Mouse (Mus musculus) spleen, adult 2 months (tissue): ENCODE measurements around the gene Tfpi2. TPM values are rescaled to one million over a fixed set of nuclear protein-coding genes. Genes with fewer than 3 reads are reported as not detected.

ENCODE experiments used
- DNase-seq, 2 experiments: peaks; one replicate each; pipeline versions ENCODE4 v3.0.0 to v3.0.0-alpha.2; 2012 to 2021; ENCODE audit warnings: low spot score in 2 of 2, low read depth in 1 of 2
- H3K27ac ChIP-seq: fragments of 200-500 bp; 2 replicates; pipeline ENCODE4 v1.5.1; 2012; ENCODE audit warnings: low read length, inconsistent platforms; ENCODE audit not compliant: insufficient read depth
- H3K27me3 ChIP-seq: fragments of 200-500 bp; 2 replicates; pipeline ENCODE4 v1.6.1; 2012; ENCODE audit warnings: mild to moderate bottlenecking, moderate library complexity, low read length, inconsistent platforms; ENCODE audit not compliant: control insufficient read depth, insufficient read depth
- H3K36me3 ChIP-seq: fragments of 200-500 bp; 2 replicates; pipeline ENCODE4 v1.6.1; 2012; ENCODE audit warnings: mild to moderate bottlenecking, low read length, inconsistent platforms; ENCODE audit not compliant: control insufficient read depth, insufficient read depth
- H3K4me1 ChIP-seq: fragments of 200-500 bp; 2 replicates; pipeline ENCODE4 v1.6.1; 2011; ENCODE audit warnings: inconsistent platforms; ENCODE audit not compliant: control insufficient read depth, insufficient read depth, insufficient read length
- H3K4me3 ChIP-seq: fragments of 200-500 bp; 2 replicates; pipeline ENCODE4 v1.5.1; 2011; ENCODE audit warnings: mild to moderate bottlenecking, inconsistent platforms; ENCODE audit not compliant: insufficient read depth, insufficient read length; ENCODE audit errors: extremely low read depth
- CTCF ChIP-seq: fragments of 200-500 bp; IDR thresholded peaks from 2 replicates; pipeline ENCODE4 v1.5.1; 2011; ENCODE audit warnings: mild to moderate bottlenecking, inconsistent platforms; ENCODE audit not compliant: insufficient read depth, insufficient read length, insufficient replicate concordance; ENCODE audit errors: extremely low read depth
- POLR2A ChIP-seq: fragments of 200-500 bp; IDR thresholded peaks from 2 replicates; pipeline ENCODE4 v1.6.1; 2011; ENCODE audit warnings: low read depth, low read length, inconsistent platforms
- WGBS: fragments of 180-500 bp; shearing (Covaris S2); methylation state at CpG from one replicate; pipeline ENCODE4 v1.1.7; 2018; 5-methylcytosine and 5-hydroxymethylcytosine counted together
- polyA plus RNA-seq: library from polyadenylated mRNA; depleted of rRNA; stranded (reverse); fragments of >200 nt; gene quantifications from 2 replicates; pipeline ENCODE4 v1.2.3, GENCODE M21; 2012; rRNA removed

The Tfpi2 gene
- 0.54 and 0.63 TPM in 2 replicates for polyA plus RNA-seq

- no peak for DNase-seq
- H3K4me3 ChIP-seq: no peak within 1 kb of the TSS
- 87% methylated on average over 3 of the region's 3 CpGs for WGBS
Measured at GRCm38 (mm10) chr6:3988750-3989149, at the start of gene Tfpi2. Tfpi2 (minus strand) TSS chr6:3988919.

DNA sequence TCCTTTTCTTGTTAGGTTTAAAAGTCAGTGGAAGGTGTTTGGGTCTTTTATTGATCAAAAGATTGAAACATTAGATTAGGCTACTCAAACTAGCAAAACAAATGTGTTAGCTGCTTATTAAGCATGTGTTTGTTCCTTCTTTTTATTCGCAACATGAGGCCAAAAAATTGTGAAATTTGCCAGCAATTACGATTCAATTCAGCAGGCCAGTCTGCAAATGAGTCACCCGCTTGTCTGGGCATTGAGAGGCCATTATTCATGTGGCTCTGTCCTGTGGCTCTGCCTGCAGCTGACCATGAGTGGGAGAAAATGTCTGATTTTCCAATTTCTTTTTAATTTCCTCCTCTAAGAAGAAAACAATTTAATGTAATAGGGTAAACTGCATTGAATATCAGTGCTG lies 42.2 kb upstream of the Tfpi2 start:
- Histone ChIP-seq H3K27me3 (no peaks in the 10 kb centered on the region), H3K4me3 (no peak overlapping the region), H3K27ac (no peak overlapping the region), H3K36me3 (no peaks in the 10 kb centered on the region), H3K4me1 (no peaks in the 10 kb centered on the region)
- 84% methylated on average over 3 of the region's 3 CpGs for WGBS
- no peak for TF ChIP-seq POLR2A
- TF ChIP-seq CTCF: no peak
- no peak for DNase-seq

More at GRCm38 (mm10) chr6:3988750-3989149, at the start of gene Tfpi2:
- Histone ChIP-seq H3K27ac (no peak within 1 kb of the TSS), H3K36me3 (no peaks in the 10 kb centered on the region), H3K27me3 (no peaks in the 10 kb centered on the region), H3K4me1 (no peaks in the 10 kb centered on the region)
- no peak for TF ChIP-seq CTCF
- TF ChIP-seq POLR2A: no peak

- no peaks in the 10 kb centered on the region for H3K36me3 ChIP-seq
- TF ChIP-seq CTCF (no peak), POLR2A (no peak)
- H3K4me3 ChIP-seq: no peak overlapping the region
- no peak for DNase-seq
- no peaks in the 10 kb centered on the region for H3K27me3 ChIP-seq
- no peak overlapping the region for H3K27ac ChIP-seq
- WGBS: 7% methylated on average over 2 of the region's 2 CpGs
- H3K4me1 ChIP-seq: no peaks in the 10 kb centered on the region
Measured at GRCm38 (mm10) chr6:4026367-4026766, 37.6 kb upstream of the Tfpi2 start.

- TF ChIP-seq CTCF (no peak), POLR2A (no peak)
- no peak overlapping the region for H3K27ac ChIP-seq
- no peaks in the 10 kb centered on the region for H3K4me1 ChIP-seq
- no peaks in the 10 kb centered on the region for H3K36me3 ChIP-seq
- no peaks in the 10 kb centered on the region for H3K27me3 ChIP-seq
- WGBS: 82% methylated on average over 1 of the region's 1 CpGs
- H3K4me3 ChIP-seq: no peak overlapping the region
- no peak for DNase-seq
Measured at GRCm38 (mm10) chr6:4022645-4023044, 33.9 kb upstream of the Tfpi2 start.

GRCm38 (mm10) chr6:4009548-4009947 lies 20.8 kb upstream of the Tfpi2 start:
- no peak overlapping the region for H3K27ac ChIP-seq
- H3K4me1 ChIP-seq: no peaks in the 10 kb centered on the region
- no peak for DNase-seq
- no peaks in the 10 kb centered on the region for H3K36me3 ChIP-seq
- TF ChIP-seq POLR2A (no peak), CTCF (no peak)
- no peak overlapping the region for H3K4me3 ChIP-seq
- no peaks in the 10 kb centered on the region for H3K27me3 ChIP-seq

DNA sequence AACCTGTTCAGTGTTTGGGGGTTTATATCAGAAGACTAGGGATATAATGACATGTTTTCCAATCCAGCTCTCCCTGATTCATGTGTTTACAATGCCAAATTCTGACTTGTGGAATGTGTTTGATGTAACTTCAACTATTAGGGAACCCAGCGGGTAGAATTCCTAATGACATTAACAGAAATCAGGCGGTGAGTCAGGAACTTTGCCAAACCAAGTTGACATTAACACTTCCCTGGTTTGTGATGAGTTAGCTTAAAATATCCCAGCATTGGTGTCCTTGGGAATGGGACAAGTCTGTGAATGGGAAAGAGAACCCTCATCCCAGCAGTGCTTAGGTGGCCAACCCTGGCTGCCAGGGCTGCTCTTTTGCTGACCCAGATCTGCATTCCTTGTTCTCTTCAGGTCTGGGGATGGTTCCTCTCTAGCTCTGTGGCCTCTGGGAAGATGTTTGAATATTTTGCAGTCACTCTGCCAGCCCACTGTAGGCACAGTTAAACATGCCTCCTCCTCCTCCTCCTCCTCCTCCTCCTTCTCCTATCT lies 19.9 kb upstream of the Tfpi2 start:
- Histone ChIP-seq H3K4me1 (no peaks in the 10 kb centered on the region), H3K27me3 (no peaks in the 10 kb centered on the region), H3K4me3 (no peak overlapping the region), H3K27ac (no peak overlapping the region), H3K36me3 (no peaks in the 10 kb centered on the region)
- WGBS: 81% methylated on average over 2 of the region's 2 CpGs
- no peak for DNase-seq
- TF ChIP-seq POLR2A (no peak), CTCF (no peak)

DNA sequence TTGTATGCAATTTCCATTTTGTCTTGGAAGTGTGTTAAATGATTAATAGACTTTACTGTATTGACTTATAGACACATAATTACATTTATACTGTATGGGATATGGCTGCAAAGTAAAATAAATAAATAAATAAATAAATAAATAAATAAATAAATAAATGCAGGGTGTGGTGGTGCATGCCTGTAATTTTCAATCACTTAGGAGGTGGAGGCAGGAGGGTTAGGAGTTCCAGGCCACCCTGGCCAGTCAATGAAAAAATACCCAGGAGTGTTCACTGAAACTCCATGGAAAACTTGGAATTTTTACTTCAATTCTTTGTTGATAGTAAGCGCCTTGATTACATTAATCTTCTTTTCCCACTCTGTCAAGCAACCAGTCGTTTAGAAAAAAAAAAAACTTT lies 16.1 kb upstream of the Tfpi2 start:
- WGBS: 59% methylated on average over 2 of the region's 2 CpGs
- DNase-seq: no peak
- Histone ChIP-seq H3K4me1 (no peaks in the 10 kb centered on the region), H3K36me3 (no peaks in the 10 kb centered on the region), H3K27ac (no peak overlapping the region), H3K4me3 (no peak overlapping the region), H3K27me3 (no peaks in the 10 kb centered on the region)
- no peak for TF ChIP-seq CTCF
- no peak for TF ChIP-seq POLR2A
